Mouse (Mus musculus) ES-Bruce4 (cell line): ENCODE data around the gene H2-T24.

Experiments
- CTCF ChIP-seq: IDR thresholded peaks from one replicate; pipeline ENCODE4 v1.8.1; 2011; ENCODE audit warnings: low read depth, low read length
- EP300 ChIP-seq: IDR thresholded peaks from 2 replicates; pipeline ENCODE4 v1.6.1; 2011; ENCODE audit warnings: low read depth, low read length; ENCODE audit not compliant: insufficient read depth
- POLR2A ChIP-seq: IDR thresholded peaks from one replicate; pipeline ENCODE4 v1.8.1; 2011; ENCODE audit warnings: low read length; ENCODE audit not compliant: insufficient read depth

DNA sequence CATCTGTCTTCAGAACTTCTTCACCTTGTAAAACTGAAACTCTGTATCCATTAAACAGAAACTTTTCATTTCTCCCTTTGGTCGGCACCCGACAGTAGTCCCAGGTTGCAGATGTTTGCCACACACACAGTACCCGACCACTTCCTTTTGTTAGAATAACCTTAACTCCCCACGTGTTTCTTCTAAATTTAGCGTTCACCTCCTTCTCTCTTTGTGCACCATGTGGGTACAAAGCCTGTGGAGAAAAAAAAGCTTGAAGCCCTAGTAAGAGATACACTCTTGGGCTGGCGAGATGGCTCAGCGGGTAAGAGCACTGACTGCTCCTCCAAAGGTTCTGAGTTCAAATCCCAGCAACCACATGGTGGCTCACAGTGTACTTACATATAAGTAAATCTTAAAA, 21.0 kb downstream of the H2-T24 start:
- TF ChIP-seq EP300 (no peak), CTCF (no peak), POLR2A (no peak)
